Mouse (Mus musculus) lung, postnatal 0 days (tissue): ENCODE measurements around the gene Ubald1.

ENCODE experiments used
- CTCF ChIP-seq: IDR thresholded peaks from 2 replicates; pipeline ENCODE4 v1.5.1; 2016; ENCODE audit warnings: antibody characterized with exemption, mild to moderate bottlenecking
- EP300 ChIP-seq: IDR thresholded peaks from 2 replicates; pipeline ENCODE4 v1.6.1; 2016; ENCODE audit warnings: antibody characterized with exemption, mild to moderate bottlenecking, control low read depth

DNA sequence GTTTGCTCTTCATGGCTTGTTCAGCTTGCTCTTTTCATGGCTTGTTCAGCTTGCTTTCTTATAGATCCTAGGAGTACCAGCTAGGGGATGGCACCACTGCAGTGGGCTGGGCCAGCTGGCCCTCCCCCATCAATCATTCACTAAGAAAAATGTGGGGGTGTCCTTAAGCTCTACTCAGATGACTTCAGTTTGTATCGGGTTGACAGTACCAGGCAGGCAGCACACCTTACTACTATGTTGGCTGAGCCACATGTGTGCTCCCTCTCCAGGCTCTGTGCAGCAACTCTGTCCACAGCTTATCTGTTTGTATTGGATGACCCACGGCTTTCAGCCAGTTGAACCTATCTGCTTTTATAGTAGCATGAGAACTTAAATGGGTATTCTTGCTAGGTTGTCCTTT is 48.4 kb upstream of the Ubald1 start:
- TF ChIP-seq CTCF (no peak), EP300 (no peak)
